Mouse (Mus musculus) thymus, postnatal 10 days (tissue): ENCODE measurements around the gene Coq10a.

Source experiments
- DNase-seq, 2 experiments: peaks; one replicate each; pipeline ENCODE4 v3.0.0; 2021; ENCODE audit warnings: low spot score in 2 of 2

Coq10a gene

DNA sequence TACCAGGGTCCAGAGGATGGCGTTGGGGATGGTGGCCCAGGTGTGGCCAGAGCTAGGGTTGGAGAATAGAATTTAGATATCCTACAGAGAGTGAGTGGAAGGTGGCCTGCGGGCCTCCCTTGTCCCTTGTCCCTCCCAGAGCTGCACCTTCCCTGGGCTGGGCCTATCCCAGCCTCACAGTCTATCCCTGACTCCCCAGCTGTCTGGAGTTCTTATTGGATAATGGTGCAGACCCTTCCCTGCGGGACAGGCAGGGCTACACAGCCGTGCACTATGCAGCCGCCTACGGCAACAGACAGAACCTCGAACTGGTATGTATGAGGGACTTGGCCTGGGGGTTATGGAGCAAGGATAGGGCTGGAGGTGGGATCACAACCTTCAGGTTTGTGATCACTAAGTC, 17.1 kb upstream of the Coq10a start:
- DNase-seq = no peak

GRCm38 (mm10) chr10:128382482-128382881, 13.7 kb upstream of the Coq10a start:
- DNase-seq = no peak

DNA sequence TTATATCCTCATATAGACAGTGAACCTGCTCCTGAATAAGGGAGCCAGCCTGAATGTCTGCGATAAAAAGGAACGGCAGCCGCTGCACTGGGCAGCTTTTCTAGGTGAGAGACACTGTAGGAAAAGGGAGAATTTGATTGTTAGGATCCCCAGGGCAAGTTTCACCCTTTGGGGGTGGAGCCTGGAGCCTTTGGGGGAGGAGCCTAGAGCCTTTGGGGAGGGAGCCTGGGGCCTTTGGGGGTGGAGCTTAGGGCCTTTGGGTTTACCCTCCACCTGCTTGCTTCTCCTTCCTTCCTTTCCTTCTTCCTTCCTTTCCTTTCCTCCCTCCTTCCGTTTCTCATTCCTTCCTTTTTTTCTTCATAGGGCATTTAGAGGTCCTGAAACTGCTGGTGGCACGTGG, 11.8 kb upstream of the Coq10a start:
- DNase-seq = no peak

DNA sequence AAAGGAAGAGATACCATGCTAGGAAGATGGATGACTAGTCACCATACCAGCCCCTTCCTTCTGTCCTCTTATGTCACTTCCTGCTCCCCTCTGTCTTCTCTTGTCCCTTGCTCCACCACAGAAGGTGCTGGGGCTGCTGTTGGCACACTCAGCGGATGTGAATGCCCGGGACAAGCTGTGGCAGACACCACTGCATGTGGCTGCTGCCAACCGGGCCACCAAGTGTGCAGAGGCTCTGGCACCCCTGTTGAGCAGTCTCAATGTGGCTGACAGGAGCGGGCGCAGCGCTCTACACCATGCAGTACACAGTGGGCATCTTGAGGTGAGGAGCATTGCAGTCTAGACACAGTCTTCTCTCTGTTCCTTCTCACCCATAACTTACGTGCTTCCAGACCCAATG, 10.5 kb upstream of the Coq10a start:
- no peak for DNase-seq

DNA sequence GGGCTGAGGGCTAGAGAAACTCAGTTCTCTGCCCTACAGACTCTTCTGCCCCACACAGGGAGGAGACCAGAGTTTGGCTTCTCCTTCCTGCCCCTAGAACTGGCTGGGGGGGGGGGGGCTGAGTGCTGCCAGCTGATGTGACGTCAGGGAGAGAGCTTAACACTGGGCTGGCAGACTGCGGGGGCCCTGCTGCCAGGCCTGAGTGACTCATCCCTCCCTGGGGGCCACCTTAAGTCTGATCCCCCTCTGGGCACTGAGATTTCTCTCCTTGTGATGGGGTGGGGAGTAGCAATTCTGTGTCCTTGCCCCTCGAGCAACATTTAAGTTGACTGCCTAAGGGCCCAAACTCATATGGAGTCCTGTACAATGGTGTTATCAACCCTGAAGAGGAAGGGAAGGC, 9.7 kb upstream of the Coq10a start:
- DNase-seq = no peak

DNA sequence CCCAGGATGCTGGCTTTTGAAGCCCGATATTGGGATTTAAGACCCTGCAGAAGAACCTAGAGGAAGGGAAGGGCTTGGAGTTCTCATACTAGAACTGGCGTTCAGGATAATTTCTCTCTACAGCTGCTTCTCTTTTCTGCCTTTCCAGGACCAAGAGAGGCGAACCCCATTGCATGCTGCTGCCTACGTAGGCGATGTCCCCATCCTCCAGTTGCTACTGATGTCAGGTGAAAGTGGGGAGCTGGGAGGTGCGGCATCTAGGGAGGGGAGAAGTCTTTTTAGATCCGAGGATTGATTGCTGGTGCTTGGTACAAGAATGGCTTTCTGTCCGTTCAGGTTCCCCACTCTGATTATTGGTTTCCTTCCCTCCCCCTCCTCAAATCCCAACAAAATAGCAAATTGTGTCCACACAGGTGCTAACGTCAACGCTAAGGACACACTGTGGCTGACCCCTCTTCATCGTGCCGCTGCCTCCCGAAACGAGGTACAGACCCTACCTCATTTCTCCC, 9.2 kb upstream of the Coq10a start:
- no peak for DNase-seq

- peak; percentile 33 to 44 for DNase-seq
These were observed 8.6 kb upstream of the Coq10a start for GRCm38 (mm10) chr10:128377222-128377939.

DNA sequence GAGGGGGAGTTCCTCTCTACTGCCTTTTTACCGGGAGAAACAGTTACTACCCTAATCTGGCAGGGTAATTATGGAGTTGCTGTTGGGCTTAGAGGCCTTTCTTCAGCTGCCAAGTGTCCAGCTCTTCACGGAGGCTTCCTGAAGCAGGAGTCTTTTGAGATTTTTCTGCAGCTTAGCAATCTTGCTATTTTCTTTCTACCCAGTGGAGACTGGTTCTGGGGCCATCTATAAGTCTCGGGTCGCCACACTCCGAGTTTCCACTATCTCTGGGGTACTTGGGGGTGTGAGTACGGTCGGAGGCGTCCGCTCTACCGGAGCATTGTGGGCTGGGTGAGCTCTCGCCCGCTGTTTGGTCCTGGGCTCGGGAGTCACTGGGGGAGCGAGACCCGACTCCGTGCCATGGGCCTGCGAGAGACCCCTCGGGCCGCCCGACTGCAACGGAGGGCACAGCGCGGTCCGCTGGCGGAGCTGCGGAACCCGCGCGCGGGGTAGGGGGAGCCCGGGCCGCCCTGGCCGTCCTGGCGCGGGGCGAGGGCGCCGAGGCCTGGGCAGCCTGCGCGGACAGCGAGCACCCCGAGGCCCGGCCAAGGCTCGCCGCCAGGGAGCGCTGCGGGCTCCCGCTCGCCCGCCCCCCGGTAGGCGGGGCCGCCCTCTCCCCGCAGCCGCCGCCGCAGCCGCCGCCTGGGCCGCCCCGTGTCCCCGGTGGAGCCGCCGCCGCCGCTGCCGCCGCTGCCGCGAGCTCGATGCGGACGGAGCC, 7.8 kb upstream of the Coq10a start, which contains the start of gene Ankrd52:
Gene Ankrd52, plus strand, starts transcription at position 661 of the 757 bp plus-strand sequence.
- peak; percentile 62 to 89 for DNase-seq

DNA sequence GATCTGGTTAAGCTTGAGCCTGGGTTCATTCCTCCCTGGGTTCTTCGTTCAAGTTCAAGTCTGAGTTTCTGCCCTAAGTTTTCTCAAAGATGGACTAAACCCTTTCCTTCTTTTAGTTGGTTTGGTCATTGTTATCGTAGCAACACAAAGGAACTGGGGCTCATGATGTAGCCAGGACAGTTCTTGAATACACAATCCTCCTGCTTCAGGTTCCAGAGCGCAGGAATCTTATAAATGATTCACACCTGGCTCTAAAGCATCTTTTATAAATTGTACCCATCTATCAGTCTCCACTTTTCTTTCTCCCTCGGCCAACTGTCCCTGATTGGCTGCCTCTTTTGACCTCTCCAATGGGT, 7.3 kb upstream of the Coq10a start:
- no peak for DNase-seq

DNA sequence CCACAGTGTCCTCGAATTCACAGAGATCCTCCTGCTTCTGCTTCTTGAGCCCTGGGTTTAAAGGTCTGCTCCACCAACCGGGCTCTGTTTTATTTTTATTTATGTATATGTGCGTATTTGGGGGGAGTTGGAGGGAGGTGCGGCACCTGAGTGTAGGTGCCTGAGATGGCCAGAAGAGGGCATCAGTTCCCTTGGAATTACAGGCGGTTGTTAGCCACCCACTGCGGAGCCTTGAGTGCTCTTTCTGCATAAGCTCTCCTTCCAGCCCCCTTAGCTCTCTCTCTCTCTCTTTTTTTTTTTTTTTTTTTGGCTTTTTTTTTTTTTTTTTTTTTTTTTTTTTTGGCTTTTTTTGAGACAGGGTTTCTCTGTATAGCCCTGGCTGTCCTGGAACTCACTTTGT, 5.6 kb upstream of the Coq10a start:
- no peak for DNase-seq

GRCm38 (mm10) chr10:128372989-128373748, 4.4 kb upstream of the Coq10a start:
- no peak for DNase-seq

GRCm38 (mm10) chr10:128372142-128372541, 3.3 kb upstream of the Coq10a start:
- DNase-seq = no peak

DNA sequence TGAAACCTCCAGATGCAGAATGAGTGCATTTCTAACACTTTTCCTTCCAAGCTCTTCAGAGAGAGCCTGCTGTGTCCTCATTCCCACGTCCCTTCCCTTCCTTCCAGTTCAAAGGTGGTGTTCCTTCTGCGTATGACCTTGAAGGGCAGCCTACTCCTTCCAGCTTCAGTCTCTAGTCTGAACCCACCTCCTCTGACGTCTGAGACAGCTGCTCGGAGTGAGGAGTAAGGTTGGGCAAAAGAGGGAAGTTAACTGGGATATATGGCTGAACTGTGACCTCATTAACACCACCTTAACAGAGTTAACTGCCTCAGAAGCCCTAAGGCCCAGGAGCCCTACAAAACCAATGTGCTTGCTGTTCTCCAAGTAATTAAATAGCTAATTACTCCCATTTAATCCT, 1.8 kb upstream of the Coq10a start:
- DNase-seq = no peak

DNA sequence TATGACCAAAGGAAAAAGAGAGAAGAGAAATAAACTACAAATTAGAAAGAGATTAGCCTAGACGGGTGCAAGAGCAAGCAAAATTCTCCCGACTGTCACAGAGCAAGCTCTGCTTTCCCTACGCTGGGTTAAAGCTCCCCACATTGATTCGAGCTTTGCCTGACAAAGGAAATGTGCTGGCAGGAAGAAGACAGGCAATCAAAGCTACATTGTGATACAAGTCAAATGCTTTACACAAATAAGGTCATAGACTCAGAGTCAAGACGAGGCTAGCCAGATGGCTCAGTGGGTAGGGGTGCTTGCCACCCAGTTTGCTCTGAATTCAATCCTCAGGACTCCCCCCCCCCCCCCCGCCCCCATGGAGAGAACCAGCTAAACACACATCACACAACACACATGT, 1.2 kb upstream of the Coq10a start:
- DNase-seq = no peak

- DNase-seq = no peak
These were observed 802 bp upstream of the Coq10a start for GRCm38 (mm10) chr10:128369599-128369998.

- no peak for DNase-seq
These were observed 384 bp upstream of the Coq10a start for GRCm38 (mm10) chr10:128369218-128369543.

DNA sequence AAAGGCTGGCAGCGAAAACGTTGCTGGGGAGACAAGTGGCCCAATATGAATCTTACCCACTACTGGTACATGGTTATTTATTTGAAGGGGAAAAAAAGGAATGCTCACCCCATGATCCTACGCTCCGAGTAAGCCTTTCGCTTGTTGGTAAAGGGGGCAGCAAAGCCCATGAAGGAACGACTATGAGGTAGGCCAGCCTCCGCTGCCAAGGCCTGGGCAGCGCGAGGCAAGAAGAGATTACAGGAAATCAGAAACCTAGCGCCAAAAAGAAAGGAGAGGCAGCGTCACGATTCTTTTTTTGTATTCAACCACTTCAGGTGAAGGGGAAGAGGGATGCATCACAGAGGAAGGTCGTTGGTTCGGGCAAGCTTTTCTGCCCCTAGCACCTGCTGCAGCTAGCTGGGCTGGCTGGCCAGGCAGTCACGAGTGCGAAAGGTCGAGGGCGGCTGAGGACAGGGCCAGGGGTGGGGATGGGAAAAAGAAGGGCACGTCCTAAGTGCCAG, 847 bp downstream of the Coq10a start:
- no peak for DNase-seq

DNA sequence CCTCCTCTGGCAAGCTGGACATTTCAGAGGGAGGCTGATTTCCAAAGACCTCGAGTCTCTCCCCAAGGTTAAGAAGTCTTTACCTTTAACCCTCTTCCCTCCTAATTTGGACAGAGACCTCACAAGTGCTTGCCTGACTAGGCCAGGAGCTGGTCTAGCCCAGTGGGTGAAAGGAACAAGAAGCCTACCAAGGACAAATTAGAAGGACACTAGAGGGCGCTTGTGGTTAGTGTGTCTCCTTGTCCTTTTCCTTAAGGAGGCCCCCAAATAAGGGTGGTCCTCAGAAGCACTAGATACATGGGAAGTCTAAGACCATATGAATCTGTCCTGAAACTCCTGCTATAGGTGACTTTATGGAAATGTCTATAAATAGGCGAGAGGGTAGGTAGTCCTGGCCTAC, 6.2 kb downstream of the Coq10a start:
- peak in 1 of 2 experiments; percentile 48 for DNase-seq

DNA sequence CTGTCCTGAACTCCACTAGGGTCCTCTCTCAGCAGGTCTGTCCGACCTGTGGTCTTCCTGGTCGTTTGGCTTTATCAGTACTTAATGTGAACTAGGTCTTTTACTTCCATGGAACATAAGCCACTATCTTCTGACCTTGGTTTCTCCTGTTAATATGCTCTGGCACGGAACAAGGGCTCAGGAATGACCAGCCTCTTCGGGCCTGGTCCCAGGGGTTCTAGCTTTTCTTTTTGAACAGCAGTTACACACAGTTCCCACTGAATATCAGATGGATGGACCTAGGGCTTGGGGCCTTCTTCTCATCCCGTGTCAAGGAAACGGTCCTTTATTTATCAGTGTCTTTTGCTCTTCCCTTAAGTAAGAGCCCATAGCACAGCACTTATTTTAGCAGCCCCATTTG, 7.0 kb downstream of the Coq10a start:
- no peak for DNase-seq

DNA sequence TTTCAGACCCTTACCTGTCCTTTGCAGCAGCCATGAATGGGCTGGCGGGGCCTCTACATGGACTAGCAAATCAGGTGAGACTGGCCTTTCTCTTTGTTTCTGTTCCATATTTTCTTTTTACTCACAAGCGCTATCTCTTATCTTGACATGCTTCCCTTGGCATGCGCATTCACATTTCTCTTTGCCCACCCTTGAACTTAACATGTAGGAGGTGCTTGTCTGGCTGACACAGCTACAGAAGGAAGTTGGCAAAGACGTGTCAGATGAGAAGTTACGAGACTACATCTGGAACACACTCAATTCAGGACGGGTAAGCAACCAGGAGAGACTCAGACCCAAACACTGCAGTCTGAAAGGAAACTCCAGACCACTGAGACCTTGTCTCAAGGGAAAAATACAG, 9.6 kb downstream of the Coq10a start:
- no peak for DNase-seq

GRCm38 (mm10) chr10:128358796-128359195, 10.0 kb downstream of the Coq10a start:
- peak in 1 of 2 experiments; percentile 73 for DNase-seq

DNA sequence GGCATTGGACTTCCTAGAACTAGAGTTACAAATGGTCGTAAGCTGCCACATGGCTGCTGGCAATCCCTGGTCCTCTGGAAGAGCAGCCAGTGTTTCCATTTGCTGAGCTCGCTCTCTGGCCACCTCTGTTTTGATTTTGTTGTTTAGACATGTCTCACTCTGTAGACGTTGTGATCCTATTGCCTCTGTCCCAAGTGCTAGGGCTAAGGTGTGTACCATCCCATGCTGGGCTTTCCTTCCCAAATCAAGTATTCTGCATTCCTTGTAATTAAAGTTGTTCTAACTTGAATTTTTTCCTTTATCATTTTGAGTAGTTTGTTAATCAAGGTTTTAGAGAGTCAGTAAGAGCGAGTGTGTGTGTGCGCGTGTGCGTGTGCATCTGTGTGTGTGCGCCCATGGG, 21.3 kb downstream of the Coq10a start:
- no peak for DNase-seq
